Mouse (Mus musculus): Measurements from ENCODE around the gene Hsp90ab1. TPM values are rescaled to one million over a fixed set of nuclear protein-coding genes. Genes with fewer than 3 reads are reported as not detected.

The Hsp90ab1 gene
- polyA plus RNA-seq (2015; fragmentation: Nextera tagmentation; extraction: Ambion mirVana), result 1,922 and 2,030 TPM in 2 replicates

DNA sequence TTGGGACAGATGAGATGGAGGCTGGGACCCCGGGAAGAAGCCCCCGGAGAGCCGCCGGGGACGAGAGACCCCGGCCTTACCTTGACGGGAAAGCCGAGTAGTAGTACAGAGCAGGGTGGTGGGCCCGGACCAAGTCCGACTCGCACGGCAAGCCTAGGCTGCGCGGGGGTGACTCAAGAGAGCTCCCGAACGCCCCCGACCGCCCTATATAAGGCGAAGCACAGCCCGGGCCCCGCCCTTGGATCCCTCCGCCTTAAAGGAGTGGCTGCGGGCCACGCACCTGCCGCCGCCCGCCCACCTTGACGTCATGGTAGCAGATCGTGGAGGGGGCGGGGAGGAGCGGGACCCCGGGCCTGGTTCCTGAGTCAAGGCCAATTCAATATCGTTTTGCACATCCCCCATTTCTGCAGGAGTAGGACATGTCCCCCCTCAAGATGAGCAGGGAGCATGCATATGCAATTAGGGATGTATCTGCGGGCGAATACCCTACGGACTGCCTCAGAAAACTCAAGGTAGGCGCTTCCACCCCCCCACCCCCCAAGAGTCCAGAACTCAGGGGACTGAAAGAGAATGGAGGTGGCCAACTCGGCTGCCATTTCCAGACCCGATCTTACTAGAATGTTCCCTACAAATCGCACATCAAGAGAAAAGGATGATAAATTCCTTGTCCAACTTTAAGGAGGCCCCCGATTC lies at the start of gene Hsp90ab1:
TSS of gene Hsp90ab1 (minus strand) at position 185 of the 693 bp plus-strand sequence.
- Histone ChIP-seq H3K9ac (replicated peaks; ENCODE audit: low read length) (peak within 1 kb of the TSS; percentile 100), H3K4me3 (ENCODE audit: low read length) (peak within 1 kb of the TSS; percentile 100), H3K4me2 (replicated peaks; ENCODE audit: low read depth, low read length) (peak within 1 kb of the TSS; percentile 72), H3K9me3 (ENCODE audit: low read length) (no peaks in the 10 kb centered on the region), H3K27me3 (ENCODE audit: insufficient read depth, low read length) (no peaks in the 10 kb centered on the region), H3K27ac (ENCODE audit: low read length) (peak within 1 kb of the TSS; percentile 98), H3K36me3 (ENCODE audit: insufficient read depth, low read length) (peaks cover 35% of the 10 kb centered on the region), H3K4me1 (ENCODE audit: insufficient read depth, low read length) (peaks cover 43% of the 10 kb centered on the region)
- under 1% methylated on average over 41 of the region's 41 CpGs for WGBS
- ATAC-seq (ENCODE audit: low FRiP score, low TSS enrichment), result peak; percentile 88

DNA sequence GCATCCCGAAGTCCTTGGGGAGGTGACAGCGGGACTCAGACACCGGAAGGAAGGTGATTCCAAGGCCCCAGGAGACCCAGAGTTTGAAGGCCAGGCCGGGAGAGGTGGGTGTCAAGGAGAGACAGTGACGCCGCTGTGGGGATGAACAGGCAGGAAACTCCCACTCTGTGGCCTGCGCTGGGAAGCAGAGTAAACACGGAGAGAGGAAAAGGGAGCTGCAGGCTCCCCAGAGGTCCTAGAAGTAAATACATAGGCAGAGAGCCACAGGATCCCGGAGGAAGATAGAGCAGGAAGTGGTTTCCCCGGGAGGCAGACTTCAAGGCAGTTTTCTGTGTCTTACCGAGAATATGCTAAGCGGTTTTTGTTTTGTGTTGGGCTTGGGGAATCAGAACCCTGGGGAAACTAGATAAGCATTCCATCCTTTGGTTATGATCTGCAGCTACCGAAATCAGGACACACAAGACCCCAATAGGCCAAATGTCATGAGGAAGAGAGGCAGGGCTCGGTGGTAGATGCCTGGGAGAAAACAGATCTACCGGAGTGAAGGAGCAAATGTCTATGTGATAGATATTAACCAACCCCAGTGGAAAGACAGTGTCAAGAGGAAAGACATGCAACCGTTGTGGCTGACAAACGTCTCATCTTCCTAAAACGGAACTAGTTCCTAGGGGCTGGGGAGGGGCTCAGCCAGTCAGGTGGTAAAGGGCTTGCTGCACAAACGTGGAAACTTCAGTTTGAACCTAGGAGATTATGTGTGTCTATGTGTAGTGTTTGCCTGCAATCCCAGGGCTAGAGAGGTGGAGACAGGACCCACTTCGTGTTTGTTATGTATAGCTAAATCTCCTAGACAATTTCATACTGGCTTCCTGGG lies 46.5 kb upstream of the Hsp90ab1 start:
- WGBS, result 15% methylated on average over 20 of the region's 20 CpGs
- Histone ChIP-seq H3K27ac (ENCODE audit: low read length) (peak overlapping the region; percentile 93), H3K9ac (replicated peaks; ENCODE audit: low read length) (peak overlapping the region; percentile 61), H3K36me3 (ENCODE audit: insufficient read depth, low read length) (no peaks in the 10 kb centered on the region), H3K4me1 (ENCODE audit: insufficient read depth, low read length) (peaks cover 18% of the 10 kb centered on the region), H3K9me3 (ENCODE audit: low read length) (no peaks in the 10 kb centered on the region), H3K4me3 (ENCODE audit: low read length) (peak overlapping the region; percentile 35), H3K27me3 (ENCODE audit: insufficient read depth, low read length) (no peaks in the 10 kb centered on the region), H3K4me2 (replicated peaks; ENCODE audit: low read depth, low read length) (peak overlapping the region; percentile 52)
- ATAC-seq (ENCODE audit: low FRiP score, low TSS enrichment), result peak; percentile 74

DNA sequence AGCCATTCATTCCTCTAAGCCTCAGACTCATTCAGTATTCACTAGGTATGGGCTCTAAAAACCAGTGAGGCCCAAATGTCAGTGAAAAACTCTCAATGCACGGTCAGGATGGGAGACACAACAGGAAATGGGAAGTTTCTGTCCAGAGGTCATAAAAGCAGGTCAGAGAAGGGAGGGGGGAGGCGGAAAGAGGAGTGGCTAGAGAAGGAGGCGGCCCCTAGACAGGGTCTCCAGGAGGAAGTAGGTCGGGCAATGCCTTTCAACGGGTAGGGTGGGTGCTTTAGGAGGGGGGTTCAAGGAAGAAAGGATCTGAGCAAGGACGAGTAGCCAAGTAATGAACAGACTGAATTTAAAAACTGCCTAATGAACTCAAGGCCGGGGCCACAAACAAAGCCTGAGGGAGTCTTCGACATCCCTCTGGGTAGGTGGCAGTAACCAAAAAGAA lies 45.9 kb upstream of the Hsp90ab1 start:
- peak; percentile 80 for ATAC-seq (ENCODE audit: low FRiP score, low TSS enrichment)

GRCm38 (mm10) chr17:45617655-45618054 lies 44.6 kb upstream of the Hsp90ab1 start:
- ATAC-seq (ENCODE audit: low FRiP score, low TSS enrichment), result no peak
- Histone ChIP-seq H3K9ac (replicated peaks; ENCODE audit: low read length) (no peak overlapping the region), H3K9me3 (ENCODE audit: low read length) (no peaks in the 10 kb centered on the region), H3K4me1 (ENCODE audit: insufficient read depth, low read length) (peaks cover 18% of the 10 kb centered on the region), H3K27me3 (ENCODE audit: insufficient read depth, low read length) (no peaks in the 10 kb centered on the region), H3K4me2 (replicated peaks; ENCODE audit: low read depth, low read length) (no peak overlapping the region), H3K4me3 (ENCODE audit: low read length) (no peak overlapping the region), H3K36me3 (ENCODE audit: insufficient read depth, low read length) (no peaks in the 10 kb centered on the region), H3K27ac (ENCODE audit: low read length) (no peak overlapping the region)
- 71% methylated on average over 6 of the region's 6 CpGs for WGBS

More for the DNA sequence above, 45.9 kb upstream of the Hsp90ab1 start:
- whole genome bisulfite sequencing, result 16% methylated on average over 8 of the region's 8 CpGs
- Histone ChIP-seq H3K4me3 (ENCODE audit: low read length) (peak overlapping the region; percentile 35), H3K36me3 (ENCODE audit: insufficient read depth, low read length) (no peaks in the 10 kb centered on the region), H3K27ac (ENCODE audit: low read length) (peak overlapping the region; percentile 93), H3K4me2 (replicated peaks; ENCODE audit: low read depth, low read length) (peak overlapping the region; percentile 52), H3K4me1 (ENCODE audit: insufficient read depth, low read length) (peaks cover 18% of the 10 kb centered on the region), H3K27me3 (ENCODE audit: insufficient read depth, low read length) (no peaks in the 10 kb centered on the region), H3K9ac (replicated peaks; ENCODE audit: low read length) (peak overlapping the region; percentile 61), H3K9me3 (ENCODE audit: low read length) (no peaks in the 10 kb centered on the region)

DNA sequence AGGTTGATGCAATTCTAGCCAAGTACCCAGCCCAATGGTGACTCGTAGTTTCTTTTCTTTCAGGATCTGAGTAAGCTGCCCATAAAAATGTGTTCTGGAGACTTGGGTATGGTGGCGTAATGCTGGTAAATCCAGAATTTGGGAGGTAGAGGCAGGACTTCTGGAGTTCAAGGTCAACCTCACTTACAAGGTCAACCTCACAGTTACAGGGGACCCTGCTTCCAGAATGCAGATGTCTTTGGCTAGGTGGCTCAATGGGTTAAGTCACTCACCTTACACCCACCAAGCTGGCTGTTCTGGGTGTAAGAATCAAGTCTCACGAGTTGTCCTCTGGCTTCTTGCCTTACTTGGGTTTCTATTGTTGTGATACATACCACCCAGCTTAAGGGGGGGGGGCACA lies 43.6 kb upstream of the Hsp90ab1 start:
- H3K4me3 ChIP-seq (ENCODE audit: low read length), result no peak overlapping the region
- H3K4me2 ChIP-seq (replicated peaks; ENCODE audit: low read depth, low read length), result no peak overlapping the region
- peaks cover 18% of the 10 kb centered on the region for H3K4me1 ChIP-seq (ENCODE audit: insufficient read depth, low read length)
- H3K36me3 ChIP-seq (ENCODE audit: insufficient read depth, low read length), result no peaks in the 10 kb centered on the region
- H3K27ac ChIP-seq (ENCODE audit: low read length), result no peak overlapping the region
- no peaks in the 10 kb centered on the region for H3K9me3 ChIP-seq (ENCODE audit: low read length)
- H3K27me3 ChIP-seq (ENCODE audit: insufficient read depth, low read length), result no peaks in the 10 kb centered on the region
- no peak overlapping the region for H3K9ac ChIP-seq (replicated peaks; ENCODE audit: low read length)
- no peak for ATAC-seq (ENCODE audit: low FRiP score, low TSS enrichment)
- 74% methylated on average over 3 of the region's 3 CpGs for WGBS

- ATAC-seq (ENCODE audit: low FRiP score, low TSS enrichment), result no peak
- no peak overlapping the region for H3K4me2 ChIP-seq (replicated peaks; ENCODE audit: low read depth, low read length)
- H3K36me3 ChIP-seq (ENCODE audit: insufficient read depth, low read length), result no peaks in the 10 kb centered on the region
- H3K4me1 ChIP-seq (ENCODE audit: insufficient read depth, low read length), result peaks cover 18% of the 10 kb centered on the region
- H3K4me3 ChIP-seq (ENCODE audit: low read length), result no peak overlapping the region
- 38% methylated on average over 4 of the region's 4 CpGs for WGBS
- no peaks in the 10 kb centered on the region for H3K9me3 ChIP-seq (ENCODE audit: low read length)
- H3K9ac ChIP-seq (replicated peaks; ENCODE audit: low read length), result no peak overlapping the region
- no peaks in the 10 kb centered on the region for H3K27me3 ChIP-seq (ENCODE audit: insufficient read depth, low read length)
- no peak overlapping the region for H3K27ac ChIP-seq (ENCODE audit: low read length)
Measured at GRCm38 (mm10) chr17:45616046-45616650, 43.1 kb upstream of the Hsp90ab1 start.

- Histone ChIP-seq H3K27me3 (ENCODE audit: insufficient read depth, low read length) (no peaks in the 10 kb centered on the region), H3K9ac (replicated peaks; ENCODE audit: low read length) (no peak overlapping the region), H3K4me1 (ENCODE audit: insufficient read depth, low read length) (no peaks in the 10 kb centered on the region), H3K4me2 (replicated peaks; ENCODE audit: low read depth, low read length) (no peak overlapping the region), H3K36me3 (ENCODE audit: insufficient read depth, low read length) (no peaks in the 10 kb centered on the region), H3K4me3 (ENCODE audit: low read length) (no peak overlapping the region), H3K9me3 (ENCODE audit: low read length) (no peaks in the 10 kb centered on the region), H3K27ac (ENCODE audit: low read length) (no peak overlapping the region)
- WGBS, result 85% methylated on average over 7 of the region's 7 CpGs
- ATAC-seq (ENCODE audit: low FRiP score, low TSS enrichment), result no peak
Measured at GRCm38 (mm10) chr17:45612921-45613320, 39.9 kb upstream of the Hsp90ab1 start.

- H3K27ac ChIP-seq (ENCODE audit: low read length), result no peak overlapping the region
- H3K27me3 ChIP-seq (ENCODE audit: insufficient read depth, low read length), result no peaks in the 10 kb centered on the region
- 75% methylated on average over 8 of the region's 8 CpGs for WGBS
- no peak overlapping the region for H3K9ac ChIP-seq (replicated peaks; ENCODE audit: low read length)
- no peak overlapping the region for H3K4me2 ChIP-seq (replicated peaks; ENCODE audit: low read depth, low read length)
- H3K4me3 ChIP-seq (ENCODE audit: low read length), result no peak overlapping the region
- no peaks in the 10 kb centered on the region for H3K36me3 ChIP-seq (ENCODE audit: insufficient read depth, low read length)
- no peak for ATAC-seq (ENCODE audit: low FRiP score, low TSS enrichment)
- no peaks in the 10 kb centered on the region for H3K4me1 ChIP-seq (ENCODE audit: insufficient read depth, low read length)
- no peaks in the 10 kb centered on the region for H3K9me3 ChIP-seq (ENCODE audit: low read length)
Measured at GRCm38 (mm10) chr17:45612008-45612407, 38.9 kb upstream of the Hsp90ab1 start.

DNA sequence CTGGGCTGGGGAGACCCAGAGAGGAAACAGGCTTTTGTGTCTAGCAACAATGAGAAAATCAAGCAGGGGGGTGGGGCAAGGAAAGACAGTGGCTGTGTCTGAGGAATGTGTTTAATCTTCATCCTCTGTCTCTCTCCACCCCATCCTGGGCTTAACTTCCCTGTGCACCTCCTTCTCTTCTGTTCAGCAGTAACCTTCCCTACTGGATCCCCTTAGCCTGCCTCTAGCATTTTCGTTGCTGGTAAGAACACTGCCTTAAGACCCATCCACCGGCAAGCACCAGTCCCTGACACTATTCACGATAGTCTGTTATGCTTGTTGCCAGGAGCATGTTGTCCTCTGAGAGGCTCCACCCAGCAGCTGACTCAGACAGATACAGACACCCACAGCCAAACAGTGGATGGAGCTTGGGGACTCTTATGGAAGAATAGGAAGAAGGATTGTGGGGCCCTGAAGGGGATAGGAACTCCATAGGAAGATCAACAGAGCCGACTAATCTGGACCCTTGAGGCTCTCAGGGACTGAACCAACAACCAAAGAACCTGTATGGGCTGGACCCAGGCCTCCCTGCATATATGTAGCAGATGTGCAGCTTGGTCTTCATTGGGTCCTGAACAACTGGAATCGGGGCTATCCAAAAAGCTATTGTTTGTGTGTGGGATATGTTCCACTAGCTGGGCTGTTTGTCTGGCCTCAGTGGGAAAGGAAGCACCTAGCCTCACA lies 37.2 kb upstream of the Hsp90ab1 start:
- ATAC-seq (ENCODE audit: low FRiP score, low TSS enrichment), result no peak; the same call in 1 of the 2 replicates
- H3K4me3 ChIP-seq (ENCODE audit: low read length), result no peak overlapping the region
- no peaks in the 10 kb centered on the region for H3K4me1 ChIP-seq (ENCODE audit: insufficient read depth, low read length)
- H3K36me3 ChIP-seq (ENCODE audit: insufficient read depth, low read length), result no peaks in the 10 kb centered on the region
- 0 out of 2 replicates have a peak overlapping the region, but pooled peaks have one; percentile 43 for H3K27ac ChIP-seq (ENCODE audit: low read length)
- H3K4me2 ChIP-seq (replicated peaks; ENCODE audit: low read depth, low read length), result no peak overlapping the region; the same call in 1 of the 2 replicates
- 43% methylated on average over 5 of the region's 5 CpGs for WGBS
- H3K9me3 ChIP-seq (ENCODE audit: low read length), result no peaks in the 10 kb centered on the region
- H3K27me3 ChIP-seq (ENCODE audit: insufficient read depth, low read length), result no peaks in the 10 kb centered on the region
- H3K9ac ChIP-seq (replicated peaks; ENCODE audit: low read length), result no peak overlapping the region

Data from kidney, embryonic 16.5 days (tissue).